Mouse (Mus musculus) spleen, adult 2 months (tissue): Measurements from ENCODE around the gene Olfr1033.
"Not testable (repeated sequence)": the region's sequence is repeated elsewhere in the genome, so short reads cannot be mapped to it uniquely, and the experiment has no call there.

ENCODE experiments used
- CTCF ChIP-seq: fragments of 200-500 bp; IDR thresholded peaks from 2 replicates; pipeline ENCODE4 v1.5.1; 2011; ENCODE audit warnings: mild to moderate bottlenecking, inconsistent platforms; ENCODE audit not compliant: insufficient read depth, insufficient read length, insufficient replicate concordance; ENCODE audit errors: extremely low read depth
- POLR2A ChIP-seq: fragments of 200-500 bp; IDR thresholded peaks from 2 replicates; pipeline ENCODE4 v1.6.1; 2011; ENCODE audit warnings: low read depth, low read length, inconsistent platforms

GRCm38 (mm10) chr2:86080478-86080877 is 60.0 kb downstream of the Olfr1033 start:
- not testable (repeated sequence) for TF ChIP-seq CTCF, POLR2A
